In the genomic region with DNA sequence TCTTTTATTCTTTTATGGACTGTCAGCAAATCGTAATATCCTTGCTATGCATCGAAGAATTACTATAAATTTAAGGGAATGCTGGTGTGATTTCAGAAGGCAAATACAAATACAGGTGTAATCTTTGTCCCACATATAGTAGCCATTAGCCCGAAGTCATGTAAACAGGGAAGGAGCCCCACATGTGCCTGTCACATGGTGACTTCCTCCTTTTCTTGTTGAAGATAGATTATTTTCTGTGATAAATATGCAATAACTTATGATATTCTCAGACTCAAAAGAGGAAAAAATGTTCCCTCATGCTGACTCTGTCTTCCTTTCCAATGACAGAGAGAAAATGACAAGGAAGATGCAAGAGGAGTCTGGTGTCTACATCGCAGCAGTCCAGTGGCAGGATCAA, we compare ENCODE assay signal across 26 mouse cellular contexts.
"Had no signal": no experiment of that assay in that cellular context is flagged by ENCODE, and none has a peak within 500 bp of the region (broad histone marks: within the 10 kb centered on the region; RNA-seq: fewer than 3 reads in every experiment).

No protein-coding gene starts in this region.

- H3K4me2 ChIP-seq: embryonic facial prominence, embryonic 12.5 days; embryonic facial prominence, embryonic 13.5 days; embryonic facial prominence, embryonic 15.5 days; forebrain, embryonic 12.5 days; forebrain, embryonic 15.5 days had no signal

- H3K27me3 ChIP-seq: embryonic facial prominence, embryonic 12.5 days; embryonic facial prominence, embryonic 13.5 days; embryonic facial prominence, embryonic 15.5 days; forebrain, embryonic 12.5 days; forebrain, embryonic 15.5 days had no signal

- H3K4me1 ChIP-seq: embryonic facial prominence, embryonic 10.5 days; embryonic facial prominence, embryonic 12.5 days; embryonic facial prominence, embryonic 13.5 days; embryonic facial prominence, embryonic 15.5 days; forebrain, embryonic 10.5 days; forebrain, embryonic 12.5 days; forebrain, embryonic 15.5 days; heart, embryonic 10.5 days had no signal

- H3K4me3 ChIP-seq: embryonic facial prominence, embryonic 10.5 days; embryonic facial prominence, embryonic 12.5 days; embryonic facial prominence, embryonic 13.5 days; embryonic facial prominence, embryonic 15.5 days; erythroblast, embryonic 14.5 days; forebrain, embryonic 10.5 days; forebrain, embryonic 12.5 days; forebrain, embryonic 15.5 days; gastrocnemius, adult 2 months; heart, adult 2 months; heart, embryonic 10.5 days had no signal

- ATAC-seq: forebrain, embryonic 14.5 days; forebrain, embryonic 15.5 days; forebrain, embryonic 16.5 days; forebrain, postnatal 0 days had no signal

- H3K9ac ChIP-seq: embryonic facial prominence, embryonic 12.5 days; embryonic facial prominence, embryonic 13.5 days; embryonic facial prominence, embryonic 15.5 days; forebrain, embryonic 12.5 days; forebrain, embryonic 15.5 days; forebrain, postnatal 0 days had no signal

- DNase-seq: cerebellum, adult 9-10 months; cerebellum, adult 9-11 months; cerebellum, postnatal 10 days; cerebellum, postnatal 14 days; cerebellum, postnatal 25 days; cerebellum, postnatal 36 days; embryo, embryonic 11 days; forebrain, postnatal 0 days; gastrocnemius, adult 2 months; gastrocnemius, postnatal 10 days; gastrocnemius, postnatal 14 days; gastrocnemius, postnatal 25 days; gastrocnemius, postnatal 36 days; heart, adult 18-20 months; heart, adult 2 months had no signal

- H3K27ac ChIP-seq: embryonic facial prominence, embryonic 10.5 days; embryonic facial prominence, embryonic 12.5 days; embryonic facial prominence, embryonic 13.5 days; embryonic facial prominence, embryonic 15.5 days; forebrain, embryonic 10.5 days; forebrain, embryonic 12.5 days; forebrain, embryonic 15.5 days; gastrocnemius, adult 2 months; heart, adult 2 months; heart, embryonic 10.5 days had no signal

- H3K9me3 ChIP-seq: embryonic facial prominence, embryonic 10.5 days; embryonic facial prominence, embryonic 12.5 days; embryonic facial prominence, embryonic 13.5 days; embryonic facial prominence, embryonic 15.5 days; forebrain, embryonic 10.5 days; forebrain, embryonic 12.5 days; forebrain, embryonic 15.5 days; heart, embryonic 10.5 days had no signal

- H3K36me3 ChIP-seq: embryonic facial prominence, embryonic 10.5 days; embryonic facial prominence, embryonic 12.5 days; embryonic facial prominence, embryonic 13.5 days; forebrain, embryonic 10.5 days; forebrain, embryonic 12.5 days; forebrain, embryonic 15.5 days; heart, embryonic 10.5 days had no signal
